Mouse (Mus musculus): Measurements from ENCODE around the gene Spred2. TPM values are rescaled to one million over a fixed set of nuclear protein-coding genes. Genes with fewer than 3 reads are reported as not detected.

The Spred2 gene
- polyA plus RNA-seq, 1 experiment from 2014 or later = 7.4 TPM

DNA sequence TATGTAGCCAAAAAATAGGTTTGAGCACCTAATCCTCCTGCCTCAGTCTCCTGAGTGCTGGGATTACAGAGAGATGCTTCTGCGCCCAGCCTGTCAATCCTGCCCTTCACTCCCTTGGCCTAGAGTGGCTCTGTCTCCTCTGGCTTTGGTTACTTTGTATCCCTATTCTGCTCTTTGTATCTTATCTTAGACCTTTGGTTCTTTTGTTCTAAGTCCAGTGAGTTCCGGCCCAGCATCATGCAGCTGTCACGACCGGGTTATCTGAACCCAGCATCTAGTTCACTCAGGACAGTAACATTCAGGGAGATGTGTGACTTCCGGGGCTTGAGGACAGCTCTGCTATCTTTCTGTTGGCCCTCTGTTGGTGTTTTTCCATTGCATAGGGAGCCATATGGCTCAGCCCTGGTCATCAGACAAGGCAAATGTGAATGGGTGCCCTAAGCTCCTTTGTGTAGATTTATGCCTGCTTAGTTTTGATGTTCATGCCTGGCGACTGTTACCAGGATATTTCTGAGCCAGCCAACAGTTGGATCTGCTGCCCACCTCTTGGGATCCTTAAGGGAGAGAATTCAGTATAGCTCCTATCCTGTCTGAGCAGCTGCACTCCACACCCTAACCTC is 109.5 kb downstream of the Spred2 start:
- Histone ChIP-seq H3K4me2 (no peak overlapping the region), H3K9ac (no peak overlapping the region), H3K27me3 (replicated peaks) (no peaks in the 10 kb centered on the region), H3K9me3 (no peaks in the 10 kb centered on the region), H3K4me3 (replicated peaks) (no peak overlapping the region), H3K27ac (no peak overlapping the region), H3K4me1 (no peaks in the 10 kb centered on the region), H3K36me3 (no peaks in the 10 kb centered on the region)
- WGBS = 60% methylated on average over 6 of the region's 6 CpGs
- ATAC-seq (ENCODE audit: insufficient read depth, low FRiP score, low read depth) = no peak

DNA sequence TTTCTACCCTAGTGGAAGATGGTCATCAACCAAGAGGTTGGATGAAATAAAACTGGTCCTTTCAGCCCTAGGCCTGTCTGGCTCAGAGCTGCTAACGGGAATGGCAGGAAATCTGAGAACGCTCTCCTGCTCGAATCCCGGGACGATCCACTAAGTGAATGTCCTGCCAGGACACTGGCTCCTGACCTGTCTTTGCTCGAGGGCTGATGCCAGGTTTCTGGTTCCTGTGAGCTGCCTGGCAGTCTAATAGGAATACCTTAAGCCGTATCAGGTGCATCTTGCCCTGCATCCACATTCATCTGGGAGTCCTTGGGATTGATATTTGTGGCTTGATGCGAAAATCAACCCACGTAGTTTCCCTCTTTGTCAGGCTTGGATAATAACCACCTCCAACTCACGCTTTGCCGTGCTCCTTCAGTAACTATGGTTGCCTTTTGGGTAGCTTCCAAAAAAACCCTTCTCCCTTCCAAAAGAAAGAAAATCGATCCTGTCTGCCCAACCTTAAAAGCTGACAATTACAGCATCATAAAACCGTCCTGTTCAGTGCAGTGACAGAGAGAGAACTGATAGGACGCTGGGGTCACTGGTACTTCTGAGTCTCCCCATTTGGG is 110.3 kb downstream of the Spred2 start:
- ATAC-seq (ENCODE audit: insufficient read depth, low FRiP score, low read depth) = no peak
- WGBS = 73% methylated on average over 14 of the region's 14 CpGs

DNA sequence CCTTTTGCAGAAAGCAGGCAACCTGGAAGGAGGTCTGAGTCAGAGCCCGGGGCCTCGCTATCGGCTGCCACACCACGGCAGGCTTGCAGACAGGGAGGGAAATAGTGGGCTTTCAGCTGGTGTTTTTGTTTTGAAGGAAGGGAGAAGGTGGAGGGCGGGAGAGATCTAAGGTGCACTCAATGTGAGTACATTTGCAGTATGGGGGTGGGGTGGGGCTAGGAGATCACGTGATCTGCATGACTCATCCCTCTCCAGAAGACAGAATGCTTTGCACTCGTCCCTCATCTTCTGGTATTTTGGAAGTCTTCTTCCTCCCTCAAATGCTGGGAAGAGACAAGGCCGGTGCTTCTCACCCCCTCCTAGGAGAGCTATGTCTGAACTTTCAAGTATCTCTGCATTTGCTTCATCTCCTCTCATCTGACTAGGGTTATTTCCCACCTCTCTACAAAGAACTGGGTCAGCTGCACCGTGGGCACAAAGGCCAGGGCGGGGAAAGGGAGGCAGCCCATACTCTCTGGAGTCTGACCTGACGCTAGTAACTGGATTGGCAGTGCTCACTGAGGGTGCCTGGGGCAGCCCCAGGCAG is 111.3 kb downstream of the Spred2 start:
- WGBS = 46% methylated on average over 11 of the region's 11 CpGs
- Histone ChIP-seq H3K4me3 (replicated peaks) (no peak overlapping the region), H3K4me2 (no peak overlapping the region), H3K4me1 (no peaks in the 10 kb centered on the region), H3K9me3 (no peaks in the 10 kb centered on the region), H3K27me3 (replicated peaks) (no peaks in the 10 kb centered on the region), H3K27ac (no peak overlapping the region), H3K36me3 (no peaks in the 10 kb centered on the region), H3K9ac (no peak overlapping the region)
- ATAC-seq (ENCODE audit: insufficient read depth, low FRiP score, low read depth) = no peak

More for the DNA sequence above, 110.3 kb downstream of the Spred2 start:
- Histone ChIP-seq H3K4me3 (replicated peaks) (no peak overlapping the region), H3K4me1 (no peaks in the 10 kb centered on the region), H3K9ac (no peak overlapping the region), H3K9me3 (no peaks in the 10 kb centered on the region), H3K4me2 (no peak overlapping the region), H3K27me3 (replicated peaks) (no peaks in the 10 kb centered on the region), H3K27ac (no peak overlapping the region), H3K36me3 (no peaks in the 10 kb centered on the region)

DNA sequence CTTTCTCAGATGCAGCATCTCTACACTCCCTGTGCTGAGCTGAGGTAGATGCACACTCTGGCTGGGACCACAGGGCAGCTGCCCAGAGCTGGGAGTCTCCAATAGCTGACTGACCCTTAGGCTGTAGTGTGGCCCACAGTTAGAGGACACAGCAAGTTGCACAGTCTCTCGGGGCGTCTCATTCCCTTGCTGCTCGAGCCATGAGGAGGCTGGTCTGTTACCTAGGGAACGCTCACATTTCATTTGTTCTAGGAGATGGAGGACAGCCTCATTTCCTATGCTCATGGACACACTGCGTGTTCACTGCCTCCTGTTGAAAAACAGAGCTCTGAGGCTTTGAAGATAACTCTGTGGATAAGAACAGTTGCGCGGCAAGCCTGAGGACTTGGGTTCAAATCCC is 111.8 kb downstream of the Spred2 start:
- Histone ChIP-seq H3K36me3 (no peaks in the 10 kb centered on the region), H3K27ac (no peak overlapping the region), H3K4me1 (no peaks in the 10 kb centered on the region), H3K9me3 (no peaks in the 10 kb centered on the region), H3K4me2 (no peak overlapping the region), H3K27me3 (replicated peaks) (no peaks in the 10 kb centered on the region), H3K4me3 (replicated peaks) (no peak overlapping the region), H3K9ac (no peak overlapping the region)
- ATAC-seq (ENCODE audit: insufficient read depth, low FRiP score, low read depth) = no peak
- WGBS = 83% methylated on average over 7 of the region's 7 CpGs

DNA sequence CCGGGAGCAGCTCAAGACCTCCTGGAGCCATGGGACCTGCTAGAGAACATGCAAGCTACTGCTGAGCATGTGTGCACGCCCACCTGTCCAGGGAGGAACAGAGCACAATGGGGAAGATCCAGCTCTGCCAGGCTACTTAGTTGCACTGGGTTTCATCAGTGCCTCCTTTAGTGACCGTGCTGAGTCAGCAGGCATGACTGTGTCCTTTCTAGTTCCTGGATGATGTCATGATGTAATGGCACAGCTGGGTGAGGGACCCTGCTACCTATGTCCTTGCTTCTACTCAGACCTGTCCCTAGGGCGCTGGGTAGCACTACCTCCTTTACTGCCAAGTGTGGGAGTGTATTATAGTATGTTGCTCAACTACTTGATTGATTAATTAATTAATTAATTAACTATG is 113.6 kb downstream of the Spred2 start:
- Histone ChIP-seq H3K27me3 (replicated peaks) (no peaks in the 10 kb centered on the region), H3K4me3 (replicated peaks) (no peak overlapping the region)
- no peak for ATAC-seq (ENCODE audit: insufficient read depth, low FRiP score, low read depth)

DNA sequence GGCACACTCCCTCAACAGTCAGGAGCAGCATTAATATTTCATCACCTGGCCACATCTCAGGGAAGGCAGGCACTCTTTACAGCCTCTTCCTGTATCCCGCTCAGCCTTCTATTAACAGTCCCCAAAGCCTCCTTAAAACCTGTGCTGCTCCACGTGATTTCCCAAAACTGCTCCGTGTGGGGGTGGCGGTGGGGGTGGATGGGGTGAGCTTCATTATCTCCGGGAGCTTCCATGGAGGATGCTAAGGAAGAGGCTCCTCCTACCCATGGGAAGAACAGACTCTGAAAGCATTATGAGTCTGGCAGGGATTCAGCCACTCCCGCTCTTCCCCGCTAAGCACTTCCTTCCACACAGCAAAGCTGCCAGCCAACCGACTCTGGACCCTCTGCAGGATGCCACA is 114.5 kb downstream of the Spred2 start:
- ATAC-seq (ENCODE audit: insufficient read depth, low FRiP score, low read depth) = no peak
- Histone ChIP-seq H3K4me1 (peaks cover 7% of the 10 kb centered on the region; the same call in 1 of the 2 replicates), H3K9ac (no peak overlapping the region), H3K36me3 (no peaks in the 10 kb centered on the region), H3K4me3 (replicated peaks) (no peak overlapping the region), H3K4me2 (no peak overlapping the region), H3K27ac (no peak overlapping the region), H3K9me3 (no peaks in the 10 kb centered on the region), H3K27me3 (replicated peaks) (no peaks in the 10 kb centered on the region)
- 39% methylated on average over 8 of the region's 8 CpGs for WGBS

More for the DNA sequence above, 113.6 kb downstream of the Spred2 start:
- no peak overlapping the region for H3K9ac ChIP-seq
- H3K9me3 ChIP-seq = no peaks in the 10 kb centered on the region
- WGBS = 88% methylated on average over 4 of the region's 4 CpGs
- H3K4me2 ChIP-seq = no peak overlapping the region
- no peak overlapping the region for H3K27ac ChIP-seq
- H3K4me1 ChIP-seq = peaks cover 7% of the 10 kb centered on the region; the same call in 1 of the 2 replicates
- no peaks in the 10 kb centered on the region for H3K36me3 ChIP-seq

DNA sequence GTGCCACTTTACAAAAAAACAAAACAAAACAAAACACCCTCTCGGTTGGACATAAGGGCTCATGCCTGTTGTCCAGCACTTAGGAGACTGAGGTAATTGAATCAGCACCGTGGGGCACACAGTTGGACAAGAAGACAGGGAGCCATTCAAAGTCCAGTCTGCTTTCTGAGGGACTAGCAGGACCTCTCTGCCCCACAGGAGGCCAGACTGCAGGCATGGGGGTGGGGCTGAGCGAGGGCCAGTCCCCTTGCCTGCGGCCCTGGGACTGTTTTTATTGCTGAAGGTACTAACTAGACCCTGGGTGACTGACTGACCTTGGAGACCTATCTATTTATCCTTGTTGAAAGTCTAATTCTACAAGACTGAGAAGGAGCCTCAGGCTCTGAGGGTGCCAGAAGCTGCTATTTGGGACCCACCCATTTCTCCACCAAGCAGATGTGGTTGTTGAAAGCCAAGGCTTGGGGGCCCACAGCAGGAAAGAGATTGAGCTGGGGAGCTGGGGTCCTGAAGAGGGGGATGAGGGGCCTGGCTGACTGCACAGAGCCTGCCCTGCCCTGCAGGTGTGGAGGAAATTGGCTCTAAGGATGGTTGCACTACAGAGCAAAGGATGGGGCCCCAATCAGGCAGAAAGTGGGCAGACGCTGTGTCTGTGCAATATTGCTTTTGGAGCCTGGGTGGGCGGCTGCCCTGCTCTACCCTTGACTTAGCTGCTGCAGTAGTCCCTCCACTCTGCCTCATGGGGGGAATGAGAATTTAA is 117.2 kb downstream of the Spred2 start:
- no peaks in the 10 kb centered on the region for H3K27me3 ChIP-seq (replicated peaks)
- no peak overlapping the region for H3K27ac ChIP-seq
- H3K4me2 ChIP-seq = no peak overlapping the region
- no peak overlapping the region for H3K4me3 ChIP-seq (replicated peaks)
- no peaks in the 10 kb centered on the region for H3K36me3 ChIP-seq
- no peak overlapping the region for H3K9ac ChIP-seq
- ATAC-seq (ENCODE audit: insufficient read depth, low FRiP score, low read depth) = no peak
- no peaks in the 10 kb centered on the region for H3K9me3 ChIP-seq
- WGBS = 34% methylated on average over 6 of the region's 6 CpGs
- peaks cover 7% of the 10 kb centered on the region; the same call in 1 of the 2 replicates for H3K4me1 ChIP-seq

DNA sequence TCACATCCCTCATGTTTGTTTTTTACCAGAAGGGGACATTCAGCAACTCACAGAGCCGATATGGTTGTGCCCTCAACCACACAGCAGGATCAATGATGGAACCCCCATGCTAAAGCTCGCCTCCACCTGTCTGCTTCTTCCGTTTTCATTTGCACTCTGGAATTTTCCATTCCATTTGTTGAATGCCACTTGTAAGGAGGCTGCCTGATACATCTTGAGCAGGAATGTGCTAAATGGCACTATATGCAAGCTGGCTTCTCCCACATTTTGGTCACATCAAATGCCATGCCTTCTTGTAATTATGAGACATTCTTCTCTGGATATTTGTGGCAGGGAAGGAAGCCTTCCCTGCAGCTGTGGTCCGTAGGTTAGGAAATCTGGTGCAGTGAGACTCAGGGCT is 117.9 kb downstream of the Spred2 start:
- 74% methylated on average over 4 of the region's 4 CpGs for WGBS
- ATAC-seq (ENCODE audit: insufficient read depth, low FRiP score, low read depth) = no peak
- no peaks in the 10 kb centered on the region for H3K9me3 ChIP-seq
- H3K36me3 ChIP-seq = no peaks in the 10 kb centered on the region
- H3K4me2 ChIP-seq = no peak overlapping the region
- H3K27ac ChIP-seq = no peak overlapping the region
- H3K9ac ChIP-seq = no peak overlapping the region
- H3K4me3 ChIP-seq (replicated peaks) = no peak overlapping the region
- H3K27me3 ChIP-seq (replicated peaks) = no peaks in the 10 kb centered on the region
- peaks cover 7% of the 10 kb centered on the region; the same call in 1 of the 2 replicates for H3K4me1 ChIP-seq

DNA sequence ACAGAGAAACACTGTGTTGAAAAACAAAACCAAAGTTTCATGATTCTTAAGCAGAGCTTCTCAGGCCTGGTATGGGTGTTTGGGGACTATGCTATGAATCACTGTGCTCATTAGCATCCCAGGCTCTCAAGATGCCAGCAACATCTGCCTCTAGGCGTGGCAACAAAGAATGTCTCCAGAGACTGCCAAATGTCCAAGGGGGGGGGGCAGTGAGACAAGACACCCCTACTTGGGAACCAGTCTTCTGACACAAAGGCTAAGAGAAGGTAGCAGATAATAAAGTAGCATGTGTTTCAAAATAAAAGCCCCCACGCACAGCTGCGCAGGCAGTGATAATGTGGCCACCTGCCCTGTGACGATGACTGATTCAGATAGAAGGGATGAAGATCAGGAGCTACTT is 119.1 kb downstream of the Spred2 start:
- no peak overlapping the region for H3K4me2 ChIP-seq
- 82% methylated on average over 4 of the region's 4 CpGs for WGBS
- no peak overlapping the region for H3K27ac ChIP-seq
- no peaks in the 10 kb centered on the region for H3K9me3 ChIP-seq
- ATAC-seq (ENCODE audit: insufficient read depth, low FRiP score, low read depth) = no peak; the same call in 1 of the 2 replicates
- no peak overlapping the region for H3K9ac ChIP-seq
- peaks cover 7% of the 10 kb centered on the region; the same call in 1 of the 2 replicates for H3K4me1 ChIP-seq
- H3K4me3 ChIP-seq (replicated peaks) = no peak overlapping the region
- H3K36me3 ChIP-seq = no peaks in the 10 kb centered on the region
- no peaks in the 10 kb centered on the region for H3K27me3 ChIP-seq (replicated peaks)

DNA sequence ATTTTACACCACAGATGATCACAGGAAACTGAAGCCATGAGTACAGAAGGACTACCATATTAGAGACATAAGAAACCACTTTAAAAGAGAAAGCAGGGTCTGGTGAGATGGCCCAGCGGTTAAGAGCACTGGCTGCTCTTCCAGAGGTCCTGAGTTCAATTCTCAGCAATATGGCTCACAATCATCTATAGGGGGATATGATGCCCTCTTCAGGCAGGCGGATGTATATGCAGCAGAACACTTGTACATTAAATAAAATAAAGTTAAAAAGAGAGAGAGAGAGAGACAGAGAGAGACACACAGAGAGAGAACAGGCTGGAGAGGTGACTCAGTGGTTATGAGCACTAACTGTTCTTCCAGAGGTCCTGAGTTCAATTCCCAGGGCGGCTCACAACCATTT is 121.4 kb downstream of the Spred2 start:
- WGBS = 77% methylated on average over 3 of the region's 3 CpGs
- Histone ChIP-seq H3K9ac (no peak overlapping the region), H3K9me3 (no peaks in the 10 kb centered on the region), H3K36me3 (no peaks in the 10 kb centered on the region), H3K27me3 (replicated peaks) (no peaks in the 10 kb centered on the region), H3K4me3 (replicated peaks) (no peak overlapping the region), H3K4me1 (peaks cover 7% of the 10 kb centered on the region; the same call in 1 of the 2 replicates), H3K4me2 (no peak overlapping the region), H3K27ac (no peak overlapping the region)
- no peak for ATAC-seq (ENCODE audit: insufficient read depth, low FRiP score, low read depth)

DNA sequence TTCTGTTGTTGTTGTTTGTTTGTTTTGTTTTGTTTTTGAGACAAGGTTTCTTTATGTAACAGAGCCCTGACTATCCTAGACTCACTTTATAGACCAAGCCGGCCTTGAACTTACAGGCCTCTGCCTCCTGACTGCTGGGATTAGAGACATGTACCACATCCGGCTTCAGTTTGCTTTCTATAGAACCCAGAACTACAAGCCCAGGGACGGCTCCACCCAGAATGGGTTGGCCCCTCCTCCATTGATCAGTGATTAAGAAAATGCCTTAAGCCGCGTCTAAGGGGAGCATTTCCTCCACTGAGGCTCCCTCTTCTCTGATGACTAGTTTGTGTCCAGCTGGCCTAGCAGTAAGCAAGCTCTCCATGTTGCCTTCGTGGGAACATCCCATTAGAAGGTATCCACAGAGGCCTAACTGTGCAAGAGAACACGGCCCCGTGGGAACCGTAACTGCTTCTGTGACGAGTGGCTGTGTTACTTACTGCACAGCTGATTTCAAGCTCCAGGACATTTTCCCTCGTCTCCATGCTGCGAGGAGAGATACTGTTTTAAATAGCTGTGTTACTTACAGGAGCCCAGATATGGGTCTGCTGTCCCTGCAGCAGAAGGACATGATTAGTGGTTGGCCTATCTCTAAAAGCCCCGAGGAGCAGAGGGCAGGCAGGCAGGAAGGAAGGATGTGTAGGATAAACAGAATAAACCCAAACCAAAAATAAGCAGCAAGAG is 128.8 kb downstream of the Spred2 start:
- H3K27ac ChIP-seq = no peak overlapping the region
- no peak overlapping the region for H3K4me3 ChIP-seq (replicated peaks)
- H3K4me2 ChIP-seq = no peak overlapping the region
- no peaks in the 10 kb centered on the region for H3K4me1 ChIP-seq
- ATAC-seq (ENCODE audit: insufficient read depth, low FRiP score, low read depth) = no peak
- peaks cover 5% of the 10 kb centered on the region; the same call in 1 of the 2 replicates for H3K36me3 ChIP-seq
- no peaks in the 10 kb centered on the region for H3K27me3 ChIP-seq (replicated peaks)
- 53% methylated on average over 13 of the region's 13 CpGs for WGBS
- no peaks in the 10 kb centered on the region for H3K9me3 ChIP-seq
- no peak overlapping the region for H3K9ac ChIP-seq
